Comparison of ENCODE assay signal across 8 mouse cellular contexts in genomic region chr15:99393386-99394252, GRCm38 (mm10). TPM values are rescaled to one million over a fixed set of nuclear protein-coding genes. Genes with fewer than 3 reads are reported as not detected.
DNase-seq lines count a peak whose midpoint lies in the region; ATAC-seq and TF ChIP-seq lines count a peak whose summit lies in the region.

No protein-coding gene starts in this region.

- H3K36me3 ChIP-seq in testis, adult 2 months (ENCODE audit: control insufficient read depth, insufficient read depth, low read length), result no peaks in the 10 kb centered on the region
- no peaks in the 10 kb centered on the region for H3K36me3 ChIP-seq in heart, embryonic 13.5 days
- H3K36me3 ChIP-seq in kidney, postnatal 0 days (ENCODE audit: insufficient read depth, low read length), result no peaks in the 10 kb centered on the region
- H3K36me3 ChIP-seq in stomach, embryonic 15.5 days, result no peaks in the 10 kb centered on the region

- H3K9me3 ChIP-seq in heart, embryonic 13.5 days, result no peaks in the 10 kb centered on the region
- H3K9me3 ChIP-seq in kidney, postnatal 0 days (replicated peaks; ENCODE audit: low read length), result no peaks in the 10 kb centered on the region
- H3K9me3 ChIP-seq in stomach, embryonic 15.5 days, result no peaks in the 10 kb centered on the region

- H3K4me1 ChIP-seq in testis, adult 2 months (ENCODE audit: control insufficient read depth, insufficient read depth, low read length), result peaks cover 9% of the 10 kb centered on the region
- H3K4me1 ChIP-seq in heart, embryonic 13.5 days, result peaks cover 55% of the 10 kb centered on the region
- peaks cover 34% of the 10 kb centered on the region for H3K4me1 ChIP-seq in kidney, postnatal 0 days (replicated peaks; ENCODE audit: insufficient read depth, low read length)
- H3K4me1 ChIP-seq in stomach, embryonic 15.5 days, result peaks cover 39% of the 10 kb centered on the region

- peak overlapping the region; percentile 98 for H3K4me3 ChIP-seq in testis, adult 2 months (ENCODE audit: control insufficient read depth, low read depth, low read length)
- H3K4me3 ChIP-seq in heart, embryonic 13.5 days, result peak overlapping the region; percentile 92
- peak overlapping the region; percentile 92 for H3K4me3 ChIP-seq in kidney, postnatal 0 days (replicated peaks; ENCODE audit: low read depth, low read length)
- H3K4me3 ChIP-seq in stomach, embryonic 15.5 days (replicated peaks), result peak overlapping the region; percentile 95

- no peak for TF ChIP-seq CTCF in testis, adult 2 months (IDR thresholded peaks at IDR 0.05; ENCODE audit: control insufficient read depth, insufficient read depth, insufficient replicate concordance, low read depth, low read length)
- no peak for TF ChIP-seq CTCF in kidney, postnatal 0 days (IDR thresholded peaks at IDR 0.05; ENCODE audit: low read depth)

- peak overlapping the region; percentile 99 for H3K27ac ChIP-seq in testis, adult 2 months (ENCODE audit: control insufficient read depth, insufficient read depth, low read depth, low read length)
- H3K27ac ChIP-seq in heart, embryonic 13.5 days (replicated peaks), result peak overlapping the region; percentile 93
- H3K27ac ChIP-seq in kidney, postnatal 0 days, result peak overlapping the region; percentile 99
- peak overlapping the region; percentile 95 for H3K27ac ChIP-seq in stomach, embryonic 15.5 days

- peak overlapping the region; percentile 96 for H3K9ac ChIP-seq in heart, embryonic 13.5 days
- H3K9ac ChIP-seq in kidney, postnatal 0 days (ENCODE audit: low read depth, low read length), result peak overlapping the region; percentile 97
- peak overlapping the region; percentile 78 for H3K9ac ChIP-seq in stomach, embryonic 15.5 days

- peak; percentile 25; the same call in 1 of the 2 replicates for ATAC-seq in heart, embryonic 13.5 days (ENCODE audit: extremely low read depth, insufficient number of reproducible peaks, low FRiP score, low TSS enrichment)
- peak; percentile 55 for ATAC-seq in kidney, postnatal 0 days (replicated peaks; ENCODE audit: low FRiP score, low read depth)
- peak; percentile 44; the same call in 1 of the 2 replicates for ATAC-seq in stomach, embryonic 15.5 days (ENCODE audit: insufficient read depth, low FRiP score, low read depth)

- no peak for DNase-seq in testis, postnatal 10 days (ENCODE audit: low spot score)
- peak; percentile 68 to 80 for DNase-seq in cerebellum, postnatal 10 days
- peak; percentile 63 for DNase-seq in kidney, postnatal 0 days (ENCODE audit: low spot score)
- DNase-seq in lung, postnatal 25 days (ENCODE audit: low spot score), result peak; percentile 89
- DNase-seq in gastrocnemius, adult 8-10 months (ENCODE audit: low spot score in 2 of 2), result no peak

- 5% methylated on average over 24 of the region's 24 CpGs for WGBS in heart, embryonic 13.5 days
- WGBS in kidney, postnatal 0 days, result 1% methylated on average over 24 of the region's 24 CpGs
- 4% methylated on average over 24 of the region's 24 CpGs for WGBS in stomach, embryonic 15.5 days

- H3K4me2 ChIP-seq in heart, embryonic 13.5 days, result peak overlapping the region; percentile 97
- H3K4me2 ChIP-seq in kidney, postnatal 0 days (ENCODE audit: low read length), result peak overlapping the region; percentile 78
- peak overlapping the region; percentile 69 for H3K4me2 ChIP-seq in stomach, embryonic 15.5 days

- H3K27me3 ChIP-seq in testis, adult 2 months (ENCODE audit: control insufficient read depth, insufficient read depth, low read length), result no peaks in the 10 kb centered on the region
- no peaks in the 10 kb centered on the region for H3K27me3 ChIP-seq in heart, embryonic 13.5 days (replicated peaks)
- no peaks in the 10 kb centered on the region for H3K27me3 ChIP-seq in kidney, postnatal 0 days (ENCODE audit: insufficient read depth, low read length)
- no peaks in the 10 kb centered on the region for H3K27me3 ChIP-seq in stomach, embryonic 15.5 days (replicated peaks)

- TF ChIP-seq POLR2A in testis, adult 2 months (IDR thresholded peaks at IDR 0.05; ENCODE audit: control insufficient read depth, low read depth, low read length), result peak; percentile 3; the same call in 1 of the 2 replicates

RNA-seq across cellular contexts. Expression of gene Tmbim6, which starts 0.9 kb away (rescaled TPM):
- polyA plus RNA-seq in testis, adult 2 months (2012; rRNA removed), result 734 and 786 TPM in 2 replicates
- 248 and 251 TPM in 2 replicates for polyA plus RNA-seq in heart, embryonic 13.5 days (2015; fragmentation: Nextera tagmentation; extraction: Ambion mirVana)
- 774 and 842 TPM in 2 replicates for polyA plus RNA-seq in kidney, postnatal 0 days (2015; fragmentation: Nextera tagmentation; extraction: Ambion mirVana)
- 425 and 426 TPM in 2 replicates for polyA plus RNA-seq in stomach, embryonic 15.5 days (2015; fragmentation: Nextera tagmentation; extraction: Ambion mirVana)
- total RNA-seq in gastrocnemius, adult 8-10 months (2022), result 100 to 1,000 TPM; 194 to 210 (median 203) TPM

RNA-seq across cellular contexts. Expression of gene Fmnl3, which starts 23.3 kb away (rescaled TPM):
- 14.3 and 15.3 TPM in 2 replicates for polyA plus RNA-seq in testis, adult 2 months (2012; rRNA removed)
- 12.9 and 13.0 TPM in 2 replicates for polyA plus RNA-seq in heart, embryonic 13.5 days (2015; fragmentation: Nextera tagmentation; extraction: Ambion mirVana)
- polyA plus RNA-seq in kidney, postnatal 0 days (2015; fragmentation: Nextera tagmentation; extraction: Ambion mirVana), result 31.6 and 33.4 TPM in 2 replicates
- 18.2 and 21.3 TPM in 2 replicates for polyA plus RNA-seq in stomach, embryonic 15.5 days (2015; fragmentation: Nextera tagmentation; extraction: Ambion mirVana)
- total RNA-seq in gastrocnemius, adult 8-10 months (2022), result 1 to 10 TPM; 3.3 to 5.4 (median 3.9) TPM

Comparison
In these comparisons a context has a peak if more than half of its experiments do, and no peak if none do; other contexts are left out.
1. DNase-seq: peak in cerebellum, postnatal 10 days (2 of 2), kidney, postnatal 0 days (single experiment) and lung, postnatal 25 days (single experiment); none in testis, postnatal 10 days (single experiment) and gastrocnemius, adult 8-10 months (0 of 2).
2. Peak in every context shown above with its lines, with median percentiles within 50 percentile points of each other: H3K27ac ChIP-seq, H3K4me3 ChIP-seq, ATAC-seq, H3K4me2 ChIP-seq and H3K9ac ChIP-seq.